8 mouse cellular contexts compared by ENCODE assay signal in genomic region chr9:108785416-108785815, GRCm38 (mm10). TPM values are rescaled to one million over a fixed set of nuclear protein-coding genes. Genes with fewer than 3 reads are reported as not detected.
DNase-seq lines count a peak whose midpoint lies in the region; ATAC-seq and TF ChIP-seq lines count a peak whose summit lies in the region.

No protein-coding gene starts in this region.

- no peak overlapping the region for H3K27ac ChIP-seq in heart, embryonic 14.5 days (replicated peaks in 1 of 2; ENCODE audit: control insufficient read depth in 1 of 2, insufficient read depth in 1 of 2, low read depth in 2 of 2, low read length in 2 of 2)
- no peak overlapping the region for H3K27ac ChIP-seq in thymus, adult 2 months (ENCODE audit: control insufficient read depth, insufficient read depth, low read length)

- TF ChIP-seq POLR2A in myocyte (IDR thresholded peaks at IDR 0.05; ENCODE audit: insufficient read length, low read depth), result no peak
- TF ChIP-seq POLR2A in thymus, adult 2 months (IDR thresholded peaks at IDR 0.05; ENCODE audit: control insufficient read depth, extremely low read depth, insufficient read depth, low read length, poor library complexity), result no peak

- ATAC-seq in heart, embryonic 14.5 days (ENCODE audit: insufficient number of reproducible peaks, insufficient read depth, low FRiP score, low read depth), result no peak

- H3K4me1 ChIP-seq in heart, embryonic 14.5 days (ENCODE audit: control insufficient read depth in 2 of 2, insufficient read depth in 2 of 2, low read length in 2 of 2), result peaks cover 10 to 41% of the 10 kb centered on the region in 2 experiments
- peaks cover 12% of the 10 kb centered on the region for H3K4me1 ChIP-seq in thymus, adult 2 months (replicated peaks; ENCODE audit: control insufficient read depth, insufficient read depth, low read length)

- TF ChIP-seq CTCF in thymus, adult 2 months (IDR thresholded peaks at IDR 0.05; ENCODE audit: borderline replicate concordance, control insufficient read depth, extremely low read depth, insufficient read depth, low read length, poor library complexity), result no peak

- H3ac ChIP-seq in myocyte (ENCODE audit: control insufficient read depth, insufficient read length), result no peak overlapping the region

- no peaks in the 10 kb centered on the region for H3K27me3 ChIP-seq in heart, embryonic 14.5 days (ENCODE audit: control insufficient read depth, insufficient read depth, low read length)
- no peaks in the 10 kb centered on the region for H3K27me3 ChIP-seq in myocyte (ENCODE audit: control insufficient read depth, insufficient read depth, insufficient read length)
- H3K27me3 ChIP-seq in thymus, adult 2 months (ENCODE audit: control insufficient read depth, insufficient read depth, low read length), result no peaks in the 10 kb centered on the region

- H3K79me2 ChIP-seq in myocyte (ENCODE audit: control insufficient read depth, insufficient read depth), result peaks cover 68% of the 10 kb centered on the region

- peak overlapping the region; percentile 97; the same call in 1 of the 2 replicates for H3K9ac ChIP-seq in heart, embryonic 14.5 days (ENCODE audit: low read length)

- peak overlapping the region; percentile 82 for H3K4me2 ChIP-seq in heart, embryonic 14.5 days (ENCODE audit: low read length)
- peak overlapping the region; percentile 87 for H3K4me2 ChIP-seq in myocyte (ENCODE audit: low read depth)

- no peak for DNase-seq in heart, adult 8-10 months (ENCODE audit: low spot score)
- peak; percentile 82 for DNase-seq in embryo, embryonic 10.5 days (ENCODE audit: low spot score)
- peak; percentile 43 for DNase-seq in induced T-regulatory cell, adult 2 months (ENCODE audit: low read depth)
- DNase-seq in adipocyte (ENCODE audit: low spot score), result no peak
- no peak for DNase-seq in thymus, adult 2 months
- no peak for DNase-seq in right cerebral cortex, postnatal 36 days (ENCODE audit: low spot score in 2 of 2)

- peak overlapping the region; percentile 0 to 80; a peak in 1 of 4 replicates for H3K4me3 ChIP-seq in heart, embryonic 14.5 days (ENCODE audit: control insufficient read depth in 1 of 2, insufficient read depth in 1 of 2, low read depth in 1 of 2, low read length in 2 of 2)
- H3K4me3 ChIP-seq in myocyte, result peak overlapping the region; percentile 95
- H3K4me3 ChIP-seq in thymus, adult 2 months (ENCODE audit: control insufficient read depth, insufficient read depth, low read length), result no peak overlapping the region

- H3K9me3 ChIP-seq in heart, embryonic 14.5 days (ENCODE audit: control insufficient read depth, low read length), result no peaks in the 10 kb centered on the region

- peaks cover 12% of the 10 kb centered on the region for H3K36me3 ChIP-seq in heart, embryonic 14.5 days (ENCODE audit: control insufficient read depth, insufficient read depth, low read length)
- H3K36me3 ChIP-seq in myocyte (ENCODE audit: control insufficient read depth, insufficient read depth), result peaks cover 12% of the 10 kb centered on the region
- no peaks in the 10 kb centered on the region for H3K36me3 ChIP-seq in thymus, adult 2 months (ENCODE audit: control insufficient read depth, insufficient read depth, low read length)

TF ChIP-seq in myocyte, 11 proteins besides CTCF, POLR2A, EP300 and RAD21:
- no peak for TF ChIP-seq POLR2AphosphoS2 (IDR thresholded peaks at IDR 0.05; ENCODE audit: insufficient read length, low read depth)
- TF ChIP-seq REST (IDR thresholded peaks at IDR 0.05; ENCODE audit: insufficient read depth, insufficient read length), result no peak
- TF ChIP-seq MYOD1 (IDR thresholded peaks at IDR 0.05; ENCODE audit: control insufficient read depth in 1 of 3, insufficient read length in 2 of 3, low read depth in 2 of 3), result no peak
- no peak for TF ChIP-seq SRF (IDR thresholded peaks at IDR 0.05; ENCODE audit: control insufficient read depth, insufficient read length, low read depth)
- TF ChIP-seq USF1 (IDR thresholded peaks at IDR 0.05; ENCODE audit: low read depth), result no peak
- no peak for TF ChIP-seq E2F4 (IDR thresholded peaks at IDR 0.05; ENCODE audit: insufficient read depth)
- no peak for TF ChIP-seq TCF3 (IDR thresholded peaks at IDR 0.05; ENCODE audit: insufficient read length, low read depth)
- no peak for TF ChIP-seq MAX (IDR thresholded peaks at IDR 0.05; ENCODE audit: low read depth)
- TF ChIP-seq CEBPB (IDR thresholded peaks at IDR 0.05; ENCODE audit: insufficient read depth, poor library complexity, severe bottlenecking), result no peak
- TF ChIP-seq TCF12 (IDR thresholded peaks at IDR 0.05; ENCODE audit: insufficient read depth, poor library complexity, severe bottlenecking), result no peak
- no peak for TF ChIP-seq MYOG (IDR thresholded peaks at IDR 0.05; ENCODE audit: control insufficient read depth in 1 of 3, insufficient read depth in 1 of 3, insufficient read length in 2 of 3, low read depth in 2 of 3)

RNA-seq across cellular contexts. Expression of gene Ip6k2, which starts 1.8 kb away (rescaled TPM):
- polyA plus RNA-seq in heart, embryonic 14.5 days (2014; fragmentation: Nextera tagmentation; extraction: Ambion mirVana), result 45.0 and 45.6 TPM in 2 replicates
- total RNA-seq in heart, adult 8-10 months (2022), result 10 to 100 TPM; 13.7 to 24.9 (median 21.2) TPM
- polyA plus RNA-seq in myocyte (2012; fragmentation: generic; extraction: Trizol), result 45.5 TPM
- polyA plus RNA-seq in thymus, adult 2 months (2012; rRNA removed), result 148 and 163 TPM in 2 replicates

RNA-seq across cellular contexts. Expression of gene Nckipsd, which starts 22.8 kb away (rescaled TPM):
- polyA plus RNA-seq in heart, embryonic 14.5 days (2014; fragmentation: Nextera tagmentation; extraction: Ambion mirVana), result 8.5 and 10.5 TPM in 2 replicates
- 1 to 10 TPM; 7.4 to 9.2 (median 8.0) TPM for total RNA-seq in heart, adult 8-10 months (2022)
- 5.9 TPM for polyA plus RNA-seq in myocyte (2012; fragmentation: generic; extraction: Trizol)
- 24.4 and 30.0 TPM in 2 replicates for polyA plus RNA-seq in thymus, adult 2 months (2012; rRNA removed)

RNA-seq across cellular contexts. Expression of gene Celsr3, which starts 40.7 kb away (rescaled TPM):
- 0.01 and 0.12 TPM in 2 replicates for polyA plus RNA-seq in heart, embryonic 14.5 days (2014; fragmentation: Nextera tagmentation; extraction: Ambion mirVana)
- total RNA-seq in heart, adult 8-10 months (2022), result under 1 TPM in 3 of 4 experiments, not detected in 1; 0.03 to 0.32 (median 0.28) TPM
- polyA plus RNA-seq in myocyte (2012; fragmentation: generic; extraction: Trizol), result 0.65 TPM
- 0.09 and 0.26 TPM in 2 replicates for polyA plus RNA-seq in thymus, adult 2 months (2012; rRNA removed)

Comparison
In these comparisons a context has a peak if more than half of its experiments do, and no peak if none do; other contexts are left out.
1. DNase-seq: peak in embryo, embryonic 10.5 days (single experiment) and induced T-regulatory cell, adult 2 months (single experiment); none in heart, adult 8-10 months (single experiment), adipocyte (single experiment), thymus, adult 2 months (single experiment) and right cerebral cortex, postnatal 36 days (0 of 2).